Mouse (Mus musculus) kidney, adult 9 months (tissue): ENCODE measurements around the gene Ndufs4.
"Not testable (repeated sequence)": the region's sequence is repeated elsewhere in the genome, so short reads cannot be mapped to it uniquely, and the experiment has no call there.

ENCODE experiments used
- DNase-seq: peaks from one replicate; pipeline ENCODE4 v3.0.0; 2022

Ndufs4 gene

GRCm38 (mm10) chr13:114319835-114320389 lies 68.1 kb downstream of the Ndufs4 start:
- DNase-seq = no peak

- no peak for DNase-seq
Observed at GRCm38 (mm10) chr13:114319136-114319535, 68.9 kb downstream of the Ndufs4 start.

- DNase-seq = no peak
Observed at GRCm38 (mm10) chr13:114315374-114315773, 72.7 kb downstream of the Ndufs4 start.

GRCm38 (mm10) chr13:114314953-114315352 lies 73.1 kb downstream of the Ndufs4 start:
- DNase-seq = no peak

GRCm38 (mm10) chr13:114310591-114310990 lies 77.5 kb downstream of the Ndufs4 start:
- no peak for DNase-seq

- DNase-seq = no peak
Observed at GRCm38 (mm10) chr13:114304684-114305083, 83.4 kb downstream of the Ndufs4 start.

- no peak for DNase-seq
Observed at GRCm38 (mm10) chr13:114303466-114304175, 84.4 kb downstream of the Ndufs4 start.

GRCm38 (mm10) chr13:114297761-114298160 lies 90.3 kb downstream of the Ndufs4 start:
- no peak for DNase-seq

- peak; percentile 6 for DNase-seq
Observed at GRCm38 (mm10) chr13:114296556-114296955, 91.5 kb downstream of the Ndufs4 start.

- DNase-seq = no peak
Observed at GRCm38 (mm10) chr13:114289411-114289810, 98.6 kb downstream of the Ndufs4 start.

GRCm38 (mm10) chr13:114288511-114288910 lies 99.5 kb downstream of the Ndufs4 start:
- no peak for DNase-seq

- DNase-seq = not testable (repeated sequence)
Observed at GRCm38 (mm10) chr13:114278690-114279089, 109.4 kb downstream of the Ndufs4 start.

- DNase-seq = no peak
Observed at GRCm38 (mm10) chr13:114277277-114277676, 110.8 kb downstream of the Ndufs4 start.

- DNase-seq = no peak
Observed at GRCm38 (mm10) chr13:114271410-114272105, 116.5 kb downstream of the Ndufs4 start.

GRCm38 (mm10) chr13:114267741-114268140 lies 120.3 kb downstream of the Ndufs4 start:
- no peak for DNase-seq

- DNase-seq = no peak
Observed at GRCm38 (mm10) chr13:114260486-114261205, 127.4 kb downstream of the Ndufs4 start.

- DNase-seq = no peak
Observed at GRCm38 (mm10) chr13:114254697-114255096, 133.4 kb downstream of the Ndufs4 start.
